Mouse (Mus musculus): ENCODE results near the gene Ush2a.

Gene Ush2a

GRCm38 (mm10) chr1:188387321-188387720 is 125.5 kb downstream of the Ush2a start:
- no peak for DNase-seq (ENCODE audit: low spot score in 2 of 2)

- DNase-seq (ENCODE audit: low spot score in 2 of 2) = no peak
Measured at GRCm38 (mm10) chr1:188387820-188388471, 126.1 kb downstream of the Ush2a start.

- no peak for DNase-seq (ENCODE audit: low spot score in 2 of 2)
Measured at GRCm38 (mm10) chr1:188390080-188390479, 128.3 kb downstream of the Ush2a start.

GRCm38 (mm10) chr1:188407176-188407575 is 145.4 kb downstream of the Ush2a start:
- no peak for DNase-seq (ENCODE audit: low spot score in 2 of 2)

GRCm38 (mm10) chr1:188407613-188408386 is 146.0 kb downstream of the Ush2a start:
- no peak for DNase-seq (ENCODE audit: low spot score in 2 of 2)

- DNase-seq (ENCODE audit: low spot score in 2 of 2) = no peak
Measured at GRCm38 (mm10) chr1:188410547-188410946, 148.7 kb downstream of the Ush2a start.

GRCm38 (mm10) chr1:188420543-188420942 is 158.7 kb downstream of the Ush2a start:
- DNase-seq (ENCODE audit: low spot score in 2 of 2) = no peak

GRCm38 (mm10) chr1:188428172-188428571 is 166.3 kb downstream of the Ush2a start:
- DNase-seq (ENCODE audit: low spot score in 2 of 2) = no peak

- no peak for DNase-seq (ENCODE audit: low spot score in 2 of 2)
Measured at GRCm38 (mm10) chr1:188430689-188431088, 168.9 kb downstream of the Ush2a start.

GRCm38 (mm10) chr1:188447964-188448363 is 186.1 kb downstream of the Ush2a start:
- DNase-seq (ENCODE audit: low spot score in 2 of 2) = no peak

- no peak for DNase-seq (ENCODE audit: low spot score in 2 of 2)
Measured at GRCm38 (mm10) chr1:188456466-188457175, 194.8 kb downstream of the Ush2a start.

- DNase-seq (ENCODE audit: low spot score in 2 of 2) = no peak
Measured at GRCm38 (mm10) chr1:188457221-188458008, 195.6 kb downstream of the Ush2a start.

- no peak for DNase-seq (ENCODE audit: low spot score in 2 of 2)
Measured at GRCm38 (mm10) chr1:188461203-188461602, 199.4 kb downstream of the Ush2a start.

GRCm38 (mm10) chr1:188464653-188465052 is 202.8 kb downstream of the Ush2a start:
- DNase-seq (ENCODE audit: low spot score in 2 of 2) = no peak

GRCm38 (mm10) chr1:188468371-188468783 is 206.6 kb downstream of the Ush2a start:
- no peak for DNase-seq (ENCODE audit: low spot score in 2 of 2)

GRCm38 (mm10) chr1:188504958-188505357 is 243.1 kb downstream of the Ush2a start:
- no peak for DNase-seq (ENCODE audit: low spot score in 2 of 2)

GRCm38 (mm10) chr1:188518792-188519191 is 257.0 kb downstream of the Ush2a start:
- DNase-seq (ENCODE audit: low spot score in 2 of 2) = no peak

- DNase-seq (ENCODE audit: low spot score in 2 of 2) = no peak
Measured at GRCm38 (mm10) chr1:188527451-188527850, 265.6 kb downstream of the Ush2a start.

GRCm38 (mm10) chr1:188529606-188530131 is 267.8 kb downstream of the Ush2a start:
- DNase-seq (ENCODE audit: low spot score in 2 of 2) = no peak

- DNase-seq (ENCODE audit: low spot score in 2 of 2) = no peak
Measured at GRCm38 (mm10) chr1:188537021-188537420, 275.2 kb downstream of the Ush2a start.

- DNase-seq (ENCODE audit: low spot score in 2 of 2) = no peak
Measured at GRCm38 (mm10) chr1:188539621-188540020, 277.8 kb downstream of the Ush2a start.

GRCm38 (mm10) chr1:188541492-188541891 is 279.7 kb downstream of the Ush2a start:
- DNase-seq (ENCODE audit: low spot score in 2 of 2) = no peak

Measured in frontal cortex, postnatal 25 days (tissue).